Mouse (Mus musculus) heart, embryonic 12.5 days (tissue): ENCODE results near the gene Flt1. TPM values are rescaled to one million over a fixed set of nuclear protein-coding genes. Genes with fewer than 3 reads are reported as not detected.
"Not testable (repeated sequence)": the region's sequence is repeated elsewhere in the genome, so short reads cannot be mapped to it uniquely, and the experiment has no call there.

ENCODE experiments used
- ATAC-seq: fragments of 200-750 bp; cut with Nextera tagmentation; 2 replicates; pipeline ENCODE4 v1.8.0; 2017; ENCODE audit warnings: moderate TSS enrichment, moderate library complexity; ENCODE audit not compliant: insufficient number of reproducible peaks, low FRiP score
- H3K27ac ChIP-seq: fragments of 300-500 bp; sonication (generic); 2 replicates; pipeline ENCODE4 v1.5.1; 2016; ENCODE audit warnings: mild to moderate bottlenecking, moderate library complexity; ENCODE audit not compliant: poor library complexity, severe bottlenecking
- H3K27me3 ChIP-seq: fragments of 300-500 bp; sonication (generic); replicated peaks from 2 replicates; pipeline ENCODE4 v1.6.1; 2016; ENCODE audit warnings: mild to moderate bottlenecking, moderate library complexity
- H3K36me3 ChIP-seq: fragments of 300-500 bp; sonication (generic); 2 replicates; pipeline ENCODE4 v1.6.1; 2016; ENCODE audit warnings: mild to moderate bottlenecking, moderate library complexity
- H3K4me1 ChIP-seq: fragments of 300-500 bp; sonication (generic); replicated peaks from 2 replicates; pipeline ENCODE4 v1.6.1; 2016; ENCODE audit warnings: mild to moderate bottlenecking
- H3K4me2 ChIP-seq: fragments of 300-500 bp; sonication (generic); 2 replicates; pipeline ENCODE4 v1.6.1; 2016; ENCODE audit warnings: mild to moderate bottlenecking, moderate library complexity
- H3K4me3 ChIP-seq: fragments of 300-500 bp; sonication (generic); 2 replicates; pipeline ENCODE4 v1.5.1; 2016; ENCODE audit warnings: mild to moderate bottlenecking
- H3K9ac ChIP-seq: fragments of 300-500 bp; sonication (generic); 2 replicates; pipeline ENCODE4 v1.6.1; 2016; ENCODE audit warnings: mild to moderate bottlenecking, moderate library complexity
- H3K9me3 ChIP-seq: fragments of 300-500 bp; sonication (generic); replicated peaks from 2 replicates; pipeline ENCODE4 v1.6.1; 2016; ENCODE audit warnings: mild to moderate bottlenecking, moderate library complexity
- WGBS: fragments of 180-500 bp; shearing (Covaris S2); methylation state at CpG from one replicate; pipeline ENCODE4 v1.1.7; 2016; 5-methylcytosine and 5-hydroxymethylcytosine counted together
- polyA plus RNA-seq: library from polyadenylated mRNA; unstranded; fragments of >200 nt; fragmentation: Nextera tagmentation; extraction: Ambion mirVana; gene quantifications from 2 replicates; pipeline ENCODE4 v1.2.1, GENCODE M21; 2016

The Flt1 gene
- polyA plus RNA-seq, 1 experiment from 2014 or later = 27.8 TPM

- H3K27me3 ChIP-seq = no peaks in the 10 kb centered on the region
- H3K36me3 ChIP-seq = peaks cover 15% of the 10 kb centered on the region; the same call in 1 of the 2 replicates
- 59% methylated on average over 11 of the region's 11 CpGs for WGBS
- 0 out of 2 replicates have a peak overlapping the region, but pooled peaks have one; percentile 13 for H3K4me2 ChIP-seq
- ATAC-seq = no peak
- H3K27ac ChIP-seq = no peak overlapping the region
- H3K4me1 ChIP-seq = peaks cover 26% of the 10 kb centered on the region
- no peaks in the 10 kb centered on the region for H3K9me3 ChIP-seq
- H3K4me3 ChIP-seq = no peak overlapping the region
- H3K9ac ChIP-seq = no peak overlapping the region
Observed at GRCm38 (mm10) chr5:147634016-147634415, 91.8 kb downstream of the Flt1 start.

GRCm38 (mm10) chr5:147632716-147633115 lies 93.1 kb downstream of the Flt1 start:
- Histone ChIP-seq H3K36me3 (peaks cover 18% of the 10 kb centered on the region; the same call in 1 of the 2 replicates), H3K4me3 (no peak overlapping the region), H3K9ac (no peak overlapping the region), H3K27me3 (no peaks in the 10 kb centered on the region), H3K4me2 (no peak overlapping the region), H3K4me1 (peaks cover 24% of the 10 kb centered on the region), H3K27ac (peak overlapping the region; percentile 34; the same call in 1 of the 2 replicates), H3K9me3 (no peaks in the 10 kb centered on the region)
- 51% methylated on average over 4 of the region's 4 CpGs for WGBS
- ATAC-seq = no peak

DNA sequence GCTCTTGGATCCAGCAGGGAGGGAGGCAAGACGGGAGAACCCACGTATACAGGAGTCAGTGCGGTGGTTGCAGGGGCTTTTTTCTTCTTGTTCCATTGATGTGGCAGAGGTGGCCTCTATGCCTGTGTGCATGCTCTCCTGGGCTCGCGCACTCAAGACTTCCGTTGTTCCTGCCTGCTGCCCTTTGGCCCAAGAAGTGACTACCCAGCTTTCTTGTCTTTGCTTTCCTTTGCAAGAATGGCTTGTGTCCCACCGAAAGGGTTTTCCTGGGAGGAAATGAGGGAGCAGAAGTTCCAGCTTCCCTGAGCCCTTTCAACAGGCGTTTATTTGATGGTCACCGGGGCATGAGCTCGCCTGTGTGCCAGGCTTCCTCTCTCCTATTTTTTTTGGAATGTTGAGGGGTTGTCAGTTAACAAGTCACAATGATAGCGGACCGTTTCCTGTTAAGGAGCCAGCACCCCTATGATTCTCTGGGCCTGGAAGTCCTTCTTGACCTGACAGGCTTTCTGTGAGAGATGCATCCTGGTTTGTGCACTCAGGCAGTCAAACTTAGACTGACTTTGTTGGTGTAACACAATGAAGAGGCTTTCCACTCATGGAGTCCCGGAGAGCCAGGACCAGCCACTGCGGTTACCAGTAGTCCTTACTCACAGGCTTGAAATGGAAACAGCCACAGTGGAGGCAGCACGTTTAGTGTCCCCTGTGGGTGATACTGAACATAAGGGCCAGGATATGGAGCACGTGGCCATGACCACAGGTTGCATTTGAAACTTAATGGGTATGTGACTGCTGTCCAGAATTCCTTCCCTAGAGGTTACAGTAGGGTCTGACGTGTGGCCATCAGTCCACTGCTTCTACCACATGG lies 95.2 kb downstream of the Flt1 start:
- ATAC-seq = peak; percentile 31

DNA sequence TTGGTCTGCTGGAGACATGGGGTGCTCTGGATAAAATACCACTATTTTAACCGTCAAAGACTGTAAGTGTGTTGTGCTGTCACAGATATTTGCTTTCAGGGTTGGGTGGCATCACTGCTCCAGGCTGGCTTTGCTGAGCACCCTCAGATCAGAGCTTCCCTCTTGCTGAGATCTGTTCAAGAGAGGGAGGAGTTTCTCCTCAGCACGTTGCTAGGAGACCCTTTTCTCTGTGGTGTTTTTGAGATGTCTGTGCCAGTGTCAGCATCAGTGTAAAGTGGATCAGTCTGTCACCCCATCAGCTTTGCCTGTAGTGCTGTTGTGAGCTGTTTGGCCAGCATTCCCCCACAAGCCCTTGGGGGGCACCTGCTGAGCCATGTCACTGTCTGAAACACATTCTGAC lies 98.9 kb downstream of the Flt1 start:
- no peak overlapping the region for H3K4me3 ChIP-seq
- no peaks in the 10 kb centered on the region for H3K27me3 ChIP-seq
- no peak for ATAC-seq
- 44% methylated on average over 2 of the region's 2 CpGs for WGBS
- no peak overlapping the region for H3K9ac ChIP-seq
- H3K4me2 ChIP-seq = no peak overlapping the region
- peaks cover 9% of the 10 kb centered on the region; the same call in 1 of the 2 replicates for H3K9me3 ChIP-seq
- peaks cover 10% of the 10 kb centered on the region for H3K36me3 ChIP-seq
- H3K27ac ChIP-seq = no peak overlapping the region
- H3K4me1 ChIP-seq = peaks cover 12% of the 10 kb centered on the region

More for the DNA sequence above, 95.2 kb downstream of the Flt1 start:
- Histone ChIP-seq H3K36me3 (peaks cover 19% of the 10 kb centered on the region), H3K9ac (no peak overlapping the region), H3K4me1 (peaks cover 19% of the 10 kb centered on the region), H3K27me3 (no peaks in the 10 kb centered on the region), H3K27ac (peak overlapping the region; percentile 53), H3K4me2 (no peak overlapping the region), H3K4me3 (no peak overlapping the region), H3K9me3 (no peaks in the 10 kb centered on the region)
- 55% methylated on average over 17 of the region's 17 CpGs for WGBS

- Histone ChIP-seq H3K4me2 (peak overlapping the region; percentile 47), H3K27me3 (no peaks in the 10 kb centered on the region), H3K36me3 (peaks cover 10% of the 10 kb centered on the region), H3K4me1 (peaks cover 20% of the 10 kb centered on the region), H3K27ac (peak overlapping the region; percentile 1; the same call in 1 of the 2 replicates), H3K4me3 (peak overlapping the region; percentile 21), H3K9me3 (peaks cover 9% of the 10 kb centered on the region; the same call in 1 of the 2 replicates), H3K9ac (no peak overlapping the region)
- no peak for ATAC-seq
- WGBS = 17% methylated on average over 10 of the region's 10 CpGs
Observed at GRCm38 (mm10) chr5:147623747-147624146, 102.1 kb downstream of the Flt1 start.

- Histone ChIP-seq H3K27ac (peak overlapping the region; percentile 35; the same call in 1 of the 2 replicates), H3K9me3 (peaks cover 9% of the 10 kb centered on the region; the same call in 1 of the 2 replicates), H3K36me3 (peaks cover 5% of the 10 kb centered on the region), H3K4me1 (peaks cover 21% of the 10 kb centered on the region), H3K4me3 (peak overlapping the region; percentile 4; the same call in 1 of the 2 replicates), H3K4me2 (peak overlapping the region; percentile 28), H3K9ac (no peak overlapping the region), H3K27me3 (no peaks in the 10 kb centered on the region)
- ATAC-seq = peak; percentile 74
- WGBS = 2% methylated on average over 2 of the region's 2 CpGs
Observed at GRCm38 (mm10) chr5:147620178-147620577, 105.6 kb downstream of the Flt1 start.

DNA sequence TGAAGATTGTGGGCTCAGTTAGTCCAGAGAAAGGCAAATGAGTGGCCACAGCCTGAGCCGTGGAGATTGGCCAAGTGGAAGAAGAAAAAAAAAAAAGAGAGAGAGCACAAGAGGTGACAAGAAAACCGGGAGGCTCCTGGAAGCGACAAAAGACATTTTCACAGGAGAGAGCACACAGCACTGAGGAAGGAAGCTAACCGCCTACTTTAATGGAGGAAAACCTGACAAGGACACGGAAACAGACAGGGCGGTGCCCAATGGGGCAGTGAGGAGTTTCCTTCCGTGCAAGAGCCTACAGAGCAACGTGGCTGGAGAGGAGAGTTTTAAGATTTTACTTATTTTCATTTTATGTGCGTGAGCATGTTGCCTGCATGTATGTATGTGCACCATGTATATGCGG lies 107.6 kb downstream of the Flt1 start:
- no peaks in the 10 kb centered on the region; the same call in 1 of the 2 replicates for H3K36me3 ChIP-seq
- 79% methylated on average over 10 of the region's 10 CpGs for whole genome bisulfite sequencing
- H3K9me3 ChIP-seq = 0 out of 2 replicates have a peak, but pooled peaks cover 4% of the 10 kb centered on the region
- no peak for ATAC-seq
- no peak overlapping the region for H3K4me3 ChIP-seq
- no peaks in the 10 kb centered on the region for H3K27me3 ChIP-seq
- H3K4me2 ChIP-seq = no peak overlapping the region
- H3K27ac ChIP-seq = no peak overlapping the region
- no peak overlapping the region for H3K9ac ChIP-seq
- peaks cover 28% of the 10 kb centered on the region for H3K4me1 ChIP-seq

- Histone ChIP-seq H3K9me3 (no peaks in the 10 kb centered on the region), H3K27ac (no peak overlapping the region), H3K4me1 (peaks cover 33% of the 10 kb centered on the region), H3K4me2 (no peak overlapping the region), H3K36me3 (no peaks in the 10 kb centered on the region), H3K27me3 (no peaks in the 10 kb centered on the region), H3K4me3 (no peak overlapping the region), H3K9ac (no peak overlapping the region)
- ATAC-seq = no peak
- WGBS = 65% methylated on average over 3 of the region's 3 CpGs
Observed at GRCm38 (mm10) chr5:147616450-147616849, 109.4 kb downstream of the Flt1 start.

DNA sequence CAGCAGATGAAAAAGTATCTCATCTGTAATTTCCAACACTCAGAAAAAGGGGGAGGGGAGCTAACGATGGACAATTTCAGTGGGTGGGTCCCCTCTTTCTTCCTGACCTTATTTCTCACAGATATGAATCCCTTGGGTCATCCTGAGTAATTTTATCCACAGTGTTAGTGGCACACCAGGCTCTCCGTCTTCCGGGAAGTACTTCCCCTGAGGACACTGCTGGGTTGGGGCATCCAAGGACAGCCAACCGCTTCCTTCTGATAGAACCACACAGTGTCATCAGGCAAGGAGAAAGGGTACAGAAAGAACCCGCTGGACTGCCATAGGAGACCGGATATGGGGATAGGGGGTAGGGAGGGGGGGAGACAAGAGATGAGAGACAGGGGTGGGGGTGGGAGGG lies 111.2 kb downstream of the Flt1 start:
- H3K9me3 ChIP-seq = no peaks in the 10 kb centered on the region
- peaks cover 15% of the 10 kb centered on the region; the same call in 1 of the 2 replicates for H3K4me1 ChIP-seq
- ATAC-seq = no peak
- H3K4me3 ChIP-seq = no peak overlapping the region
- WGBS = 68% methylated on average over 6 of the region's 6 CpGs
- no peak overlapping the region for H3K4me2 ChIP-seq
- no peak overlapping the region for H3K9ac ChIP-seq
- H3K27me3 ChIP-seq = no peaks in the 10 kb centered on the region
- H3K36me3 ChIP-seq = no peaks in the 10 kb centered on the region
- H3K27ac ChIP-seq = no peak overlapping the region

- H3K4me3 ChIP-seq, H3K4me2 ChIP-seq, H3K27me3 ChIP-seq, H3K36me3 ChIP-seq, H3K9me3 ChIP-seq, H3K9ac ChIP-seq, H3K27ac ChIP-seq, ATAC-seq: not testable (repeated sequence)
- WGBS = 79% methylated on average over 3 of the region's 3 CpGs
- peaks cover 26% of the 10 kb centered on the region for H3K4me1 ChIP-seq
Observed at GRCm38 (mm10) chr5:147611348-147611747, 114.5 kb downstream of the Flt1 start.

- no peak overlapping the region for H3K9ac ChIP-seq
- H3K9me3 ChIP-seq = no peaks in the 10 kb centered on the region
- no peaks in the 10 kb centered on the region; the same call in 1 of the 2 replicates for H3K36me3 ChIP-seq
- no peaks in the 10 kb centered on the region for H3K27me3 ChIP-seq
- ATAC-seq = 0 out of 2 replicates have a peak, but pooled peaks have one; percentile 33
- H3K4me2 ChIP-seq = no peak overlapping the region
- H3K27ac ChIP-seq = no peak overlapping the region
- 74% methylated on average over 13 of the region's 13 CpGs for WGBS
- peaks cover 17% of the 10 kb centered on the region for H3K4me1 ChIP-seq
- H3K4me3 ChIP-seq = no peak overlapping the region
Observed at GRCm38 (mm10) chr5:147607256-147607975, 118.4 kb downstream of the Flt1 start.
